Mouse (Mus musculus) left cerebral cortex, postnatal 25 days (tissue): Measurements from ENCODE around the gene Acer3. TPM values are rescaled to one million over a fixed set of nuclear protein-coding genes. Genes with fewer than 3 reads are reported as not detected.

Experiments used
- DNase-seq, 2 experiments: peaks; one replicate each; pipeline ENCODE4 v3.0.0; 2022; ENCODE audit warnings: low spot score in 2 of 2, mixed read lengths in 1 of 2
- intact Hi-C: fragments of 180-260 bp; cut with DNase I; formaldehyde crosslinking; loops from one replicate; pipeline ENCODE4 v1.15.1; 2025
- total RNA-seq, 2 experiments: library from RNA; stranded (reverse); gene quantifications; 2 replicates each; pipeline ENCODE4 v1.2.3; 2021

Acer3 gene
- total RNA-seq, 2 experiments from 2014 or later = 20.0 to 26.1 TPM

DNA sequence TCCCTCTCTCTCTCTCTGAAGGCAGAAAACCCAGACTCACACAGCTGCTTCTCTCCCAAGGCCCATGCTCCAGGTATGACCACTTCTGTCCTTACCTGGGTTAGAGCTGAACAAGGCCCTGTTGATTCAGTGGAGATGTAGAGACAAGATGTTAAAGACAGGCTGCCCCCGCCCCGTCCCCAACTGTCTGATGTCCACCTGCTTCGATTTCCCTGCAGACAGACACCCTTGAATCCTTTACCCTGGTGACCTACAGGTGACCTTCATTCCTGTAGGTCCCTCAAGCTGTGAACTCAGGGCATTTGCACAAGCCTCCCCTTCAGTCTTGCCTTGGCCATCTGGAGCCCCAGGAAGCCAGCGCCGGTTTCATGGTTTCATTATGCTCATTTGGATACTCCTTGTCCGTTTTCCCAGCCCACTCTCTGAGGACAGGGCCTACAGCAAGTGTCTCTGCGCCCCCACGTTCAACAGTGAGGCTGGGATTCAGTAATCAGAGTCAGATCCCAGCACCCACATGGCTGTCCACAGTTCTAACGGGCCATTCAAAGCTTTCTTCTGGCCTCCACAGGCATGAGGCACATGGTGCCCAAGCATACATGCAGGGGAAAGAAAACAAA is 156.5 kb downstream of the Acer3 start:
- intact Hi-C loops = no loop called here
- DNase-seq = no peak

DNA sequence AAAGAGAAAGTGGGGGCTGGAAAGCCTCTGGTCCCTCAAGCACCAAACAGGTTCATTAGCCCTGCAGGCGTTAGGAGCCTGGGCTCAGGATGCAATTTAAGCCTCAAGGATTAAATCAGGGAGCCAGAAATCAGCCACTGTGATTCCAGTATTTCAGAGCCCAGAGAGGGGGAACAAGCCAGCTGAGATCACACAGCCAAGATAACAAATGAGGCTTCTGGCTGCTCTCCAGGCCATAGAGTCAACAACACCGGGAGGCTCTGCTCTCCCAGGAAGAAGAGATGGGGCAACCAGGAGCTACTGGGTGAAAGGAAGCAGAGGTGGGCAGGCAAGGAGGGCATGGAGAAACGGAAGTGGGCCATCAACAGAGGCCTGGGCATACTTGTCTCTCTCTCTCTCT is 157.3 kb downstream of the Acer3 start:
- intact Hi-C loops = no loop called here
- DNase-seq = no peak

DNA sequence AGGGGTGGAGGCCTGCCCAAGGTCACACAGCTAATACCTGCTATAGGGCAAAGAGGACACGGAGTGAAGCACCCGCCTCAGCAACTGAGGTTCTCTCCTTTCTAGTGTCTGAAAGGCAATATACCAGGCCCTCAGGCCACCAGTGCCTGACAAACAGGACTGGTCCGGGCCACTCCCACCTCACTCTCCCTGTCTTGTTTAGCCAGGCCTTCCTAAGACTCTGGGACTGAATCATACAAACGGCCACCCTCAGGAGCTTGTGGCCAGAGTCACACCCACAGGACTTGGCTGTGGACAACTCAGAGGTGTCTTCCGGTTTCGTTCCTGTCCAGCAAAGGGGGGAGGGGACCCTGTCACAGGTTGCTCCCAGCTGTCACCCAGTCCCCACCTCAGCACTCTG is 158.8 kb downstream of the Acer3 start:
- intact Hi-C loops = no loop called here
- no peak for DNase-seq

DNA sequence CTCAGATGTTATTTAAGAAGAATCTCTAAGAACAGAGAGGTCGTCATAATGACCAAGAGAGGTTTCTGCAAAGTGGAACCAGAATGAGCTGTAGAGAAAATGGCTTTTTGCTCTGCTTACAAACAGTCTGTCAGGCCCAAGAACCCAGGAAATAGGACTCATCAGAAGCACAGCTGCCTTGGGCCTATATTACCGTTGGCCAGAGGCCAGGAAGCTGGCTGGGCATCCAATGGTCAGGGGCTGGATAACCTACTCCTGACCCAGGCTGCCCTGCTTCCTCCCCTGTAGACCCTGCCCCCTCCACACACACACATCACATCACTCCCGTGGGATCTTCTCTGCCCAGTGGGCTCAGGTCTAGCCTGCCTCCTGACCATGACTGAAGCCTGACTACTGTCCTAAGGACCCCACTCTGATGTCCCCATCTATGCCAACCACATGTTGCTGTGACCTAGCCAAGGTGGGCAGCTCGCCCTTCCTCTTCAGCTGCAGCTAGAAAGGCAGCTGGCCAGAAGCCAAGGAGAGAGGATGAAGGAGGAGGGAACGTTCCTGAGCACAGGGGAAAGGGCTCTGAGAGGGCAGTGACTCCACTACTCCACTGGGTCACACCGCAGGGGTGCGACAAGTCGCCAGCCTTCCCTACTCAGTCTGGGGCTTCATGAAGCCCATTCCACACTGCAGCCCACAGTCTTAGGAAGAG is 160.8 kb downstream of the Acer3 start:
- intact Hi-C loops = no loop called here

GRCm38 (mm10) chr7:98158481-98158880 is 162.5 kb downstream of the Acer3 start:
- intact Hi-C loops = loop anchor here (5.0 kb wide), 1 partner anchor 289 kb away; no protein-coding TSS in a partner anchor
- no peak for DNase-seq

More for the DNA sequence above, 160.8 kb downstream of the Acer3 start:
- no peak for DNase-seq

DNA sequence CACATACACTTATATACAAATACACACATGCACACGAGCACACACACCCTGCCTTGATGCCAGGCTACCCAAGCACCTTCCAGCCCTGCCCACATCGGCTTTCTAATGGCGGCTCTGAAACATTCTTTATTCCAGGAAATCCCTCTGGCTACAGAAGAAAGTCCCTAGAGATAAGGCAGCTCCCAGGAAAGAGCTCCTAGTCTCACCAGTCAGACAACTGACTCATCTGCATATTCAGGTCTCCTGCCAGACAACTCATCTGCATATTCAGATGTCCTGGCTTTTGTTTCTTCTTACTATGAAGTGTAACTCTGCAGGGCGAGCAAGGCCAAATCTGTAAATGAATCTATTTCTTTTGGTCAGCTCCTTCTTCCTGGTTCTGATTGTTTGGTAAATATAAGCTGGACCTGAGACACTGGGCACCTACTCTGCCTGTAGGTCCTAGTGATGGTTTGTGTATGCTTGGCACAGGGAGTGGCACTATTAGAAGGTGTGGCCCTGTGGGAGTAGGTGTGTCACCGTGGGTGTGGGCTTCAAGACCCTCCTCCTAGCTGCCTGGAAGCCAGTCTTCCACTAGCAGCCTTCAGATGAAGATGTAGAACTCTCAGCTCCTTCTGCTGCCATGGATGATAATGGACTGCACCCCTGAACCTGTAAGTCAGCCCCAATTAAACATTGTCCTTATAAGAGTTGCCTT is 163.2 kb downstream of the Acer3 start:
- intact Hi-C loops = loop anchor here (5.0 kb wide), 1 partner anchor 290 kb away; no protein-coding TSS in a partner anchor
- DNase-seq = peak in 1 of 2 experiments; percentile 60

Other genes starting within 250 kb of the Acer3 start
- gene Myo7a, start 201.7 kb downstream of the Acer3 start, total RNA-seq = 10 to 100 TPM in 1 of 2 experiments, 1 to 10 TPM in 1; 9.8 to 11.0 TPM
- under 1 TPM; 0.64 to 0.87 TPM for gene Omp, start 175.7 kb downstream of the Acer3 start, total RNA-seq
- gene Capn5, start 142.9 kb downstream of the Acer3 start, total RNA-seq = 10 to 100 TPM; 33.4 to 37.9 TPM
- under 1 TPM in 1 of 2 experiments, not detected in 1; 0.27 TPM for gene B3gnt6, start 121.7 kb downstream of the Acer3 start, total RNA-seq
- 1 to 10 TPM; 2.1 to 2.7 TPM for gene Tsku, start 40.1 kb upstream of the Acer3 start, total RNA-seq
- not detected for gene Gucy2d, start 119.2 kb upstream of the Acer3 start, total RNA-seq
- gene Lrrc32, start 168.1 kb upstream of the Acer3 start, total RNA-seq = 1 to 10 TPM; 7.0 to 7.2 TPM